Mouse (Mus musculus): ENCODE measurements around the gene Kif21a. TPM values are rescaled to one million over a fixed set of nuclear protein-coding genes. Genes with fewer than 3 reads are reported as not detected.

Gene Kif21a
- polyA plus RNA-seq, 1 experiment = 82.4 TPM

- H3K4me3 ChIP-seq (replicated peaks; ENCODE audit: insufficient read depth, low read depth, low read length) = no peak overlapping the region
- no peak for DNase-seq
- no peaks in the 10 kb centered on the region; the same call in 1 of the 2 replicates for H3K27me3 ChIP-seq (ENCODE audit: control insufficient read depth, insufficient read depth, low read length)
- no peaks in the 10 kb centered on the region for H3K4me1 ChIP-seq (ENCODE audit: control insufficient read depth, insufficient read depth, low read length)
- 74% methylated on average over 4 of the region's 4 CpGs for WGBS
- TF ChIP-seq POLR2A (IDR thresholded peaks at IDR 0.05; ENCODE audit: borderline replicate concordance, insufficient read depth, low read length) (no peak), CTCF (IDR thresholded peaks at IDR 0.05; ENCODE audit: borderline replicate concordance, insufficient read depth, low read depth, low read length) (no peak)
- no peak overlapping the region for H3K27ac ChIP-seq (ENCODE audit: insufficient read depth, low read length)
These were observed 15.7 kb downstream of the Kif21a start for GRCm38 (mm10) chr15:91034090-91034489.

DNA sequence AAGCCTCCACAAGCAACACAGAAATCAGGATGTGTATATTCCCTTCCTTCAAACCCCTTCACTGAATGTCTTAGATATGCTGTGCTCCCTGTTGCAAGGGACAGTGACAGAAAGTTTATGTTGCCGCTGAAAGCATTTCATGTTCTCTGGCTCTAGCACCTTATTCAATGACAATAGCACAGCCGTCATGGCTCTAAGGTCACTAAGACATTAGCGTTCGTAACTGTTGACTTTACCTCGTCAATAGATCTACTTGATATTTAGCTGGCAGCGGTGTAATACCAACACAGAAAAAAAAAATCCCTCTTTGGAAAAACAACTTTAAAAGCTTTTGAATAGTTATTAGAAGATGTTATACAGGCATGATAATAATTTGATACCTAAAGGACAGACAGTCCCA is 16.2 kb downstream of the Kif21a start:
- H3K4me1 ChIP-seq (ENCODE audit: control insufficient read depth, insufficient read depth, low read length) = no peaks in the 10 kb centered on the region; the same call in 1 of the 2 replicates
- no peak for DNase-seq
- H3K4me3 ChIP-seq (replicated peaks; ENCODE audit: insufficient read depth, low read depth, low read length) = no peak overlapping the region
- no peaks in the 10 kb centered on the region; the same call in 1 of the 2 replicates for H3K27me3 ChIP-seq (ENCODE audit: control insufficient read depth, insufficient read depth, low read length)
- WGBS = 85% methylated on average over 6 of the region's 6 CpGs
- H3K27ac ChIP-seq (ENCODE audit: insufficient read depth, low read length) = no peak overlapping the region
- no peak for TF ChIP-seq POLR2A (IDR thresholded peaks at IDR 0.05; ENCODE audit: borderline replicate concordance, insufficient read depth, low read length)
- no peak for TF ChIP-seq CTCF (IDR thresholded peaks at IDR 0.05; ENCODE audit: borderline replicate concordance, insufficient read depth, low read depth, low read length)

GRCm38 (mm10) chr15:91028962-91029361 is 20.8 kb downstream of the Kif21a start:
- Histone ChIP-seq H3K4me1 (ENCODE audit: control insufficient read depth, insufficient read depth, low read length) (no peaks in the 10 kb centered on the region; the same call in 1 of the 2 replicates), H3K27me3 (ENCODE audit: control insufficient read depth, insufficient read depth, low read length) (no peaks in the 10 kb centered on the region), H3K4me3 (replicated peaks; ENCODE audit: insufficient read depth, low read depth, low read length) (no peak overlapping the region), H3K27ac (ENCODE audit: insufficient read depth, low read length) (no peak overlapping the region)
- no peak for DNase-seq
- no peak for TF ChIP-seq CTCF (IDR thresholded peaks at IDR 0.05; ENCODE audit: borderline replicate concordance, insufficient read depth, low read depth, low read length)
- no peak for TF ChIP-seq POLR2A (IDR thresholded peaks at IDR 0.05; ENCODE audit: borderline replicate concordance, insufficient read depth, low read length)
- WGBS = 46% methylated on average over 10 of the region's 10 CpGs

- Histone ChIP-seq H3K27me3 (ENCODE audit: control insufficient read depth, insufficient read depth, low read length) (no peaks in the 10 kb centered on the region), H3K4me1 (ENCODE audit: control insufficient read depth, insufficient read depth, low read length) (no peaks in the 10 kb centered on the region; the same call in 1 of the 2 replicates), H3K4me3 (replicated peaks; ENCODE audit: insufficient read depth, low read depth, low read length) (no peak overlapping the region), H3K27ac (ENCODE audit: insufficient read depth, low read length) (no peak overlapping the region)
- DNase-seq = no peak
- TF ChIP-seq POLR2A (IDR thresholded peaks at IDR 0.05; ENCODE audit: borderline replicate concordance, insufficient read depth, low read length) (no peak), CTCF (IDR thresholded peaks at IDR 0.05; ENCODE audit: borderline replicate concordance, insufficient read depth, low read depth, low read length) (no peak)
- 23% methylated on average over 10 of the region's 10 CpGs for WGBS
These were observed 21.3 kb downstream of the Kif21a start for GRCm38 (mm10) chr15:91028494-91028893.

DNA sequence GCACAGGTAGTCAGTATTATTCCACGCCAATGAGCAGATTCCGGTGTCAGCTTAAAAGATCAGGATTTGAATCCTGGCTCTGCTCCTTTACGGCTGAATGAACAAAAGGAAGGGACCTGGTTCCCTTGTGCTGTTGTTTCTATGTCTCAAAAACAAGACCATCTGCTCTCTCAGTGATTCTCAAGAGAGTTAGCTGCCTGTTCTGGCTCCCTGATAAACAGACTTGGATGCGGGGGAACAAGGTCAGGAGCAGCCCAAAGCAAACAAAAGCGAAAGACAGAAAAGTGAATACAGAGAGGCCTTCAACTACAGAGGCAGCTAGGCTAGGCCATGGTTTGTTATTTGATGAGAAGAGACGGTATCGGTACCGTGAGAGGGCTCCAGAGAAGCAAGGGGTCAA is 27.5 kb downstream of the Kif21a start:
- peak overlapping the region; percentile 19; the same call in 1 of the 2 replicates for H3K27ac ChIP-seq (ENCODE audit: insufficient read depth, low read length)
- no peak for TF ChIP-seq POLR2A (IDR thresholded peaks at IDR 0.05; ENCODE audit: borderline replicate concordance, insufficient read depth, low read length)
- no peak for TF ChIP-seq CTCF (IDR thresholded peaks at IDR 0.05; ENCODE audit: borderline replicate concordance, insufficient read depth, low read depth, low read length)
- H3K27me3 ChIP-seq (ENCODE audit: control insufficient read depth, insufficient read depth, low read length) = no peaks in the 10 kb centered on the region
- 43% methylated on average over 8 of the region's 8 CpGs for WGBS
- no peak overlapping the region for H3K4me3 ChIP-seq (replicated peaks; ENCODE audit: insufficient read depth, low read depth, low read length)
- H3K4me1 ChIP-seq (ENCODE audit: control insufficient read depth, insufficient read depth, low read length) = peaks cover 9% of the 10 kb centered on the region; the same call in 1 of the 2 replicates
- DNase-seq = peak in 1 of 2 experiments; percentile 36

GRCm38 (mm10) chr15:91018861-91019187 is 30.9 kb downstream of the Kif21a start:
- peaks cover 9% of the 10 kb centered on the region for H3K4me1 ChIP-seq (ENCODE audit: control insufficient read depth, insufficient read depth, low read length)
- WGBS = 63% methylated on average over 3 of the region's 3 CpGs

GRCm38 (mm10) chr15:91018161-91018860 is 31.4 kb downstream of the Kif21a start:
- H3K4me3 ChIP-seq (replicated peaks; ENCODE audit: insufficient read depth, low read depth, low read length) = no peak overlapping the region
- H3K4me1 ChIP-seq (ENCODE audit: control insufficient read depth, insufficient read depth, low read length) = peaks cover 9% of the 10 kb centered on the region
- WGBS = 63% methylated on average over 9 of the region's 9 CpGs

More at GRCm38 (mm10) chr15:91018861-91019187, 30.9 kb downstream of the Kif21a start:
- Histone ChIP-seq H3K27me3 (ENCODE audit: control insufficient read depth, insufficient read depth, low read length) (no peaks in the 10 kb centered on the region), H3K27ac (ENCODE audit: insufficient read depth, low read length) (no peak overlapping the region), H3K4me3 (replicated peaks; ENCODE audit: insufficient read depth, low read depth, low read length) (no peak overlapping the region)
- DNase-seq = no peak
- TF ChIP-seq POLR2A (IDR thresholded peaks at IDR 0.05; ENCODE audit: borderline replicate concordance, insufficient read depth, low read length) (no peak), CTCF (IDR thresholded peaks at IDR 0.05; ENCODE audit: borderline replicate concordance, insufficient read depth, low read depth, low read length) (no peak)

More at GRCm38 (mm10) chr15:91018161-91018860, 31.4 kb downstream of the Kif21a start:
- no peaks in the 10 kb centered on the region for H3K27me3 ChIP-seq (ENCODE audit: control insufficient read depth, insufficient read depth, low read length)
- DNase-seq = peak in 1 of 2 experiments; percentile 43
- TF ChIP-seq POLR2A (IDR thresholded peaks at IDR 0.05; ENCODE audit: borderline replicate concordance, insufficient read depth, low read length) (no peak), CTCF (IDR thresholded peaks at IDR 0.05; ENCODE audit: borderline replicate concordance, insufficient read depth, low read depth, low read length) (no peak)
- H3K27ac ChIP-seq (ENCODE audit: insufficient read depth, low read length) = no peak overlapping the region
